Mouse (Mus musculus) heart, embryonic 10.5 days (tissue): ENCODE data around the gene Nsg1. TPM values are rescaled to one million over a fixed set of nuclear protein-coding genes. Genes with fewer than 3 reads are reported as not detected.
A peak's percentile ranks its signal among the peaks of the same experiment; 100 is the strongest.

Source experiments
- DNase-seq: peaks from one replicate; pipeline ENCODE4 v3.0.0-alpha.2; 2017; ENCODE audit warnings: low spot score
- H3K27ac ChIP-seq: fragments of 300-500 bp; sonication (generic); 2 replicates; pipeline ENCODE4 v1.5.1; 2016; ENCODE audit warnings: mild to moderate bottlenecking
- H3K27me3 ChIP-seq: fragments of 300-500 bp; sonication (generic); 2 replicates; pipeline ENCODE4 v1.6.1; 2016; ENCODE audit warnings: mild to moderate bottlenecking; ENCODE audit not compliant: poor library complexity, insufficient read depth, severe bottlenecking
- H3K36me3 ChIP-seq: fragments of 300-500 bp; sonication (generic); 2 replicates; pipeline ENCODE4 v1.6.1; 2016; ENCODE audit warnings: mild to moderate bottlenecking, moderate library complexity
- H3K4me1 ChIP-seq: fragments of 300-500 bp; sonication (generic); 2 replicates; pipeline ENCODE4 v1.6.1; 2016; ENCODE audit warnings: mild to moderate bottlenecking
- H3K4me3 ChIP-seq: fragments of 300-500 bp; sonication (generic); 2 replicates; pipeline ENCODE4 v1.5.1; 2016; ENCODE audit warnings: mild to moderate bottlenecking, moderate library complexity
- H3K9me3 ChIP-seq: fragments of 300-500 bp; sonication (generic); 2 replicates; pipeline ENCODE4 v1.6.1; 2016; ENCODE audit warnings: mild to moderate bottlenecking, moderate library complexity
- WGBS: fragments of 180-500 bp; shearing (Covaris S2); methylation state at CpG from one replicate; pipeline ENCODE4 v1.1.7; 2016; 5-methylcytosine and 5-hydroxymethylcytosine counted together
- polyA plus RNA-seq: library from polyadenylated mRNA; unstranded; fragments of >200 nt; fragmentation: Nextera tagmentation; extraction: Ambion mirVana; gene quantifications from 2 replicates; pipeline ENCODE4 v1.2.1, GENCODE M21; 2016

The Nsg1 gene
- polyA plus RNA-seq, 1 experiment from 2014 or later = 32.6 TPM

DNA sequence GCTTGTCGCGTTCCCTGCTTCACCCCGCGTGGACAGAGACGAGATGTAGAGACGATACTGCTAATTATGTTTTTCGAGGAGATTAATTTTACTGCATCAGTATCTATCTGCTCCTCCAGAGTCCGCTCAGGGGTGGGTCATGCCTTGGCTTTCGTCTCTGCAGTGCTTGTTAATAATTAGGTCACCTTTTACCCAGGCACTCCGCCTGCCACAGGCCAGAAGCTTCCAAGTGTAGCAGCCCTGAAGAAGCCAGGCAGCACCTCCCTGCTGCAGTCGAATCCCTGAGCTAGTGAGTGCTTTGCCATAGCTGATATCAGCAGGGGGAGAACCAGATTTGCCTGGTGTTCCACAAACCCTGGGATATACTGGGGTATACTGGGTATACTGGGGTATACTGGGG lies 8.8 kb upstream of the Nsg1 start:
- Histone ChIP-seq H3K27me3 (peaks cover 20% of the 10 kb centered on the region; the same call in 1 of the 2 replicates), H3K27ac (no peak overlapping the region), H3K9me3 (0 out of 2 replicates have a peak, but pooled peaks cover 2% of the 10 kb centered on the region), H3K4me1 (peaks cover 9% of the 10 kb centered on the region; the same call in 1 of the 2 replicates), H3K4me3 (no peak overlapping the region), H3K36me3 (no peaks in the 10 kb centered on the region)
- WGBS = 77% methylated on average over 11 of the region's 11 CpGs
- no peak for DNase-seq

DNA sequence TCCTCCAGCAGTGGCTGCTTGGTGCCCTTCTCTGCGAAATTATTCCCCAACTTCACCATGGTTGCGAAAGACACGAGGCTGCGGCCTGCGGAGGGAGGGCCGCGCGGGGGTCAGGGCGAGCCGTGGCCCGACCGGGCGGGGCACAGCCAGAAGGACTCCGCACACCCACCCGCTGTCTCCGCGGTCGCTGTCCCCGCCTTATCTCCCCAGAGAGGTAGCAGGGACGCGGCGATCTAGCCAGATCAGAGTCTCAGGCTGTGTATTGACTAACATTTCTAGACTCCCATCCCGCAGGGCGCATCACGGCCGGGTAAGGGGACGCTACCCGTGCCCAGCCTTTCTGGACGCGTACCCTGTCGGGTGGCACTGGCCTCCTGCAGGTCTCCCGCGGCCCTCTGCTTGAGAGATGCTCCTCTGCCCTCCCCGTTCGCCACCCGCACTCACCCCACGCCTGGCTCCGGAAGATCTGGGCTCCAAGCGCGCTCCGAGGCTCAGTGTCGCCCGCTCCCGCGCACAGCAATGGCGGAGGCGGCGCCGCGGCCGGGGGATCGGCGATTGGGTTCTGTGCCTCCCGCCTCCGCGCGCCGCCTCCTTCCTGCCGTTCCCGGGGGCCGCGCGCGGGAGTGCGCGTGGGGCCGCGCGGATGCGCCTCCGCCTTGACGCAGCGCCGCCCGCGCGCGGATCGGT lies 617 bp downstream of the Nsg1 start:
- Histone ChIP-seq H3K4me3 (peak overlapping the region; percentile 78), H3K27ac (peak overlapping the region; percentile 82), H3K9me3 (no peaks in the 10 kb centered on the region), H3K27me3 (peaks cover 83% of the 10 kb centered on the region), H3K36me3 (peaks cover 10% of the 10 kb centered on the region), H3K4me1 (peaks cover 9% of the 10 kb centered on the region)
- no peak for DNase-seq
- WGBS = under 1% methylated on average over 78 of the region's 79 CpGs

DNA sequence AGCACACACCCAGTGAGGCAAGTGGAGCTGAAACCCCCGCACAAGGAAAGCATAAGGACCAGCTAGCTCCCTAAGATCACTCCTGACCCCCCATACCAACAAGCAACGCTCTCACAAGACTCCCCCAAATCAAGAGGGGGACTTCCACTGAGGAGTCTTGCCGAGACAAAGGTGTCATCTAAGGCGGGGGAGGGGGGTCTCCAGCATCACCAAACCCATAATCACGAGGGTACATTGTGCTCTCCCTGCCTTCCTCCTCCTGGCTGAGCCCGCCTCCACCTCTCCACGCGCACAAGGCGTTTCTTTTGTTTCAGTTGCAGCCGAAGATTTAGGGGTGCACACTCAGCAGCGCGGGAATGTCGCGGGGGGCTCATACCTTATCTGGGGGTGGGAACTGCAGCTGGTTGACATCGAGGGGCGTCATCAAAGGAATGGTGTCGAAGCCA lies 1.2 kb downstream of the Nsg1 start:
- H3K36me3 ChIP-seq = peaks cover 14% of the 10 kb centered on the region
- H3K27me3 ChIP-seq = peaks cover 77% of the 10 kb centered on the region
- H3K9me3 ChIP-seq = no peaks in the 10 kb centered on the region
- H3K4me3 ChIP-seq = peak overlapping the region; percentile 78
- peak overlapping the region; percentile 82 for H3K27ac ChIP-seq
- peaks cover 9% of the 10 kb centered on the region for H3K4me1 ChIP-seq
- WGBS = 8% methylated on average over 17 of the region's 17 CpGs
- no peak for DNase-seq

DNA sequence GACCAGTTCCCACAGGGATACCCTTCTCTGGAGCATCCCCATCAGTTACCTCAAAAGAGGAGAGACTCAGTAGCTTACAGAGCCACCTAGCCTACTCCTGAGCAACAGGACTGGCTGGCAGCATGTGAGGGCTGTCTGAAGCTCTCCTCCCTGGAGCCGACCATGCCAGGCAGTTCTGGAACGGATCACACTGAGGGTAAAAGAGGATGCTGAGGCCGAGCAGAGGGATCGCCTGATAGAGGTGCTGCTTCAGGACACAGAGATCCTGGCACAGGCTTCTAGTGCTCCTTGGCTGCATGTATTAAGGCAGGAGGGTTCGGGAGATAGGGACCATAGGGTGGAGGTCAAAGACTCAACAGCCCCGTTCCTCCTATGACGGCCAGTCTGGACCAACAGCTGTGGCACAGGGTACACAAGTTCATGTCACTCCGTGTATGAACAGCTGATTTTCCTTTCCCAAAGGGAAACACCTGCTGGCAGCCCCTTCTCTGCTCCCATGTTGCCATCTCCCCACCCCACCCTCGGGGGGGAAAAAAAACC lies 2.2 kb downstream of the Nsg1 start:
- Histone ChIP-seq H3K4me3 (no peak overlapping the region), H3K9me3 (no peaks in the 10 kb centered on the region), H3K36me3 (peaks cover 14% of the 10 kb centered on the region), H3K4me1 (peaks cover 9% of the 10 kb centered on the region), H3K27ac (no peak overlapping the region), H3K27me3 (peaks cover 67% of the 10 kb centered on the region)
- DNase-seq = no peak
- 69% methylated on average over 9 of the region's 9 CpGs for WGBS

DNA sequence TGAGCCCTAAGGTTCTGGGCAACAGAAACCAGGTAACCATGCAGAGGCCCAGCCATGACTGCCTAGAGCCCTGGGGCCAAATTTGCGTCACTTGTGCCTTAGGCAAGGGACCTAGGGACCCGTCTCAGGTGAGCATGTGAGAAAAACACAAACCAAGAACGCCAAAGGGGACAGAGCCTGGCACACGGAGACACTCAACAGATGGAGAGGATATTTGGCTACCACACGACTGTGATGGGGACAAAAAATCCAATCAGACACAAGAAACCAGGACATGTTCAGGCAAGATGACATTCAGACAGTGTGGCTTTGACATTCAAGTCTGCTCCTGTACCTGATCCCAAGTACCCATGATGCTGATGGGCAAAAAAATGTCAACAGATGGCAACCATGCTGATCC lies 6.1 kb downstream of the Nsg1 start:
- no peak for DNase-seq
- Histone ChIP-seq H3K27ac (no peak overlapping the region), H3K27me3 (peaks cover 28% of the 10 kb centered on the region), H3K4me3 (no peak overlapping the region), H3K4me1 (peaks cover 4% of the 10 kb centered on the region), H3K9me3 (no peaks in the 10 kb centered on the region), H3K36me3 (peaks cover 22% of the 10 kb centered on the region)
- WGBS = 79% methylated on average over 5 of the region's 5 CpGs

DNA sequence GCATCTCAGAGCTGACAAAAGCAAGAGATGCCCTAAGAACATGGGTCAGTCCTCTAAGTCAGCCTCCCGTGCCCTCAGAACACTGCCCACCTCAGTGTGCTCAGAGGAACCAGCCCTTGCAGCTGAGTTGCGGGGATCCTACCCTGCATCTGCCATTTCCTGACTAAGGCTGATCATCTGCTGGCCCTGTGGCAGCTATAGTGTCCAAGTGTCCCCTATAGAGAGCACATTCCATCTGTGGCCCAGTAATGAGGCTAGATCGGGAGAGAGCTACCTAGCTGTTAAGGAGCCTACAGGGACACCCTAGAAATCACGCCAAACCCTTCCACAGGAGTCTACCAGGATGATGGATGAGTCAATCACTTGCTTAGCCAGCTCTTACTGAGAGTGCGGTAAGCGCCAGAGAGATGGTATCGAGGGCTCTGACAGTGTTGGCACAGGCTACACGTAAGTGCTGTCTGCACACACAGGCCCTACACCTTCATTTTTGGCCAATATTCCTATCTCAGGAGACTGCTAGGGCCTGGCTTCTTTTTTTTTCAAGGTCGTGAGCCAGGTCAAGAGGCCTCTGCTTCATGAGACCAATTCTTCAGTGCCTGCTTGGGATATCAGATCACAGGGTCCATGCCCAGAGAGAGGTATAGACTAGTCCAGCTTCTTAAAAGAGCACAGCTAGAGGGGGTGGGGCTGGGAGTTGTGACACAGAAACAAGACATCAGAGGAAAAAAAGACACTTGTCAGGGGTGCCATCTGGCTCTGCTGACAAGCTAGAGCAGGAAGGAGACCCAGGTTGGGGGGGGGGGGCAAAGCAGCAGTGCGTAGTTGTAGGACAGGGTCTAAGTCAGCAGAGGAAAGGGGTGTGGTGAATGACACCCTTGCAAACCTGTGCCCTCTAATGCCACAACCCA lies 7.3 kb downstream of the Nsg1 start:
- H3K27ac ChIP-seq = no peak overlapping the region
- H3K27me3 ChIP-seq = peaks cover 16% of the 10 kb centered on the region
- H3K9me3 ChIP-seq = no peaks in the 10 kb centered on the region
- H3K4me1 ChIP-seq = no peaks in the 10 kb centered on the region
- H3K4me3 ChIP-seq = no peak overlapping the region
- 77% methylated on average over 10 of the region's 10 CpGs for whole genome bisulfite sequencing
- no peak for DNase-seq
- peaks cover 24% of the 10 kb centered on the region for H3K36me3 ChIP-seq

DNA sequence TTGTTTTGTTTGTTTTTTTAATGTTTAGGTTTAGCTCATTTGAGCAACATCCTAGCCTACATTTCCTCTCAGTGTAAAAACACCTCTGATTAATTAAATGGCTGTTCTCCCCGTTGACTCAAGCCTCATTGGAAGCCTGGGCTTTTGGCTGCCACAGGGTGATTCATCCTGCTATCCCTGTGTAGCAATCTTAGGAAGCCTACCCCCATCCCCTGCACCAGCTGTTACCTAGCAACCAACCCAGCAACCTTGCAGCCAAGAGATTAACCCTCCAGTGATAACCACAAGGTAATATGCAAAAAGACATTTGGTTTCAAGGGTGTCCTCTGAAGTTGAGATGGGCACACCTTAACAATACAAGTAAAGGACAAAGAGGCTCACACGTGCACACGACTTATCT lies 8.4 kb downstream of the Nsg1 start:
- 53% methylated on average over 3 of the region's 3 CpGs for WGBS
- Histone ChIP-seq H3K36me3 (peaks cover 24% of the 10 kb centered on the region), H3K9me3 (no peaks in the 10 kb centered on the region), H3K27ac (no peak overlapping the region), H3K27me3 (peaks cover 5% of the 10 kb centered on the region; the same call in 1 of the 2 replicates), H3K4me1 (no peaks in the 10 kb centered on the region), H3K4me3 (no peak overlapping the region)
- DNase-seq = no peak

DNA sequence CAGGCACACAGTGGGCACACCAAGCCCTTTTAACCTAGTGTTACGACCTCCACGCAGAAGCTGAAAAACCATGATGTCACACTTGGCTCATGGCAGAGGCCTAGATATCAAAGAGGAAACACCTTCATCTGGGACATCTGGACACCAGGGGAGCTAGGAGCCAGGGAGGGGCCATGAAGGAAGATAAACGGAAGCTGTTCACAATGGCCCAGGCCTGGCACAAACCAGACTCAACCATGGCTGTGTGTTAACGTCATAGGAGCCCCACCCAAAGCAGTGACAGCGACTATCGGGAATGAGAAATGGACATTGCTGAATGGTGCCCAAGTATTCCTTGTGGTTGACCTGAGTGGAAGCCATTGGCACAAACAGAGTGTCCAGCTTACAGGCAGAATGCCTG lies 13.2 kb downstream of the Nsg1 start:
- no peak for DNase-seq
- no peak overlapping the region for H3K4me3 ChIP-seq
- H3K4me1 ChIP-seq = no peaks in the 10 kb centered on the region
- H3K36me3 ChIP-seq = peaks cover 15% of the 10 kb centered on the region
- H3K27ac ChIP-seq = no peak overlapping the region
- H3K27me3 ChIP-seq = 0 out of 2 replicates have a peak, but pooled peaks cover 2% of the 10 kb centered on the region
- 75% methylated on average over 6 of the region's 6 CpGs for WGBS
- no peaks in the 10 kb centered on the region for H3K9me3 ChIP-seq

DNA sequence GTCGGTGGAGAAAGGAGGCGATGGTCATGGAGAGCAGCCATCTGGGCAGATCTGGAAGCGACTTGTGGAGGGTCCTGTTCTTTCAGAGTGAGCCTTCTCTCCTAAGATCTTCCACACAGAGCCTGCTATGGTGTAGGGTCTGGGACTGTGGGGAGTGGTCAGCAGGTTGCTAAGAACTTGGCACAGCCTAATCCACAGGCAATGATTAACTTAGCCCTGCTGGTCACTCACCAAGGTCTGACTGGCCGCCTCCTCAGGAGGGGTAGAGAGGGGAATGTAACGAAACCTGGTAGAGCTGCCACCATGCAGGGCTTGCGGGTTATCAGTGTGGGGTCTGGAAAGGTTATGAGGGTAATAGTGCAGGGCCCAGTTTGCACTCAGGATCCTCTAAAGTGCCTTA lies 18.8 kb downstream of the Nsg1 start:
- Histone ChIP-seq H3K36me3 (peaks cover 19% of the 10 kb centered on the region), H3K4me1 (0 out of 2 replicates have a peak, but pooled peaks cover 3% of the 10 kb centered on the region), H3K27ac (no peak overlapping the region), H3K4me3 (no peak overlapping the region), H3K9me3 (no peaks in the 10 kb centered on the region), H3K27me3 (0 out of 2 replicates have a peak, but pooled peaks cover 2% of the 10 kb centered on the region)
- WGBS = 80% methylated on average over 6 of the region's 6 CpGs
- no peak for DNase-seq

DNA sequence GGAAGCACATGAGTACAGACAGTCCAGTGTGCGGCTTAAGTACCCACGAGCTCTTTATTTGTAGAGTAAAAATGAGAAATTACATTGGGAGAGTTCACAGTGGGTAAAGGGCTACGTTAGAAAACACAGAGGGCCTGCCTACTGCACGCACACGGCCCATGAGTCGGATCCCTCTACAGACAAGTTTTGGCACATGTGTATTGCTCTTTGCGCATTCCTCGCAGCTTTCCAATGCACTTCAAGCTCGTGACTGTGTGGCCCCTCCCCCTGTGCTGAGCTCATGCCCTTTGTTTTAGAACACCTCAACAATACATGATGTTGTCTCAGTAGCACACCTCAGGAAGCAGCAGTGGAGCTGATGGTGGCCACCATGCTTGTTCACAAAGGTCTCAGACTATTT lies 22.5 kb downstream of the Nsg1 start:
- 90% methylated on average over 9 of the region's 9 CpGs for WGBS
- H3K36me3 ChIP-seq = peaks cover 22% of the 10 kb centered on the region
- H3K27ac ChIP-seq = no peak overlapping the region
- H3K27me3 ChIP-seq = no peaks in the 10 kb centered on the region
- no peaks in the 10 kb centered on the region for H3K9me3 ChIP-seq
- 0 out of 2 replicates have a peak, but pooled peaks cover 3% of the 10 kb centered on the region for H3K4me1 ChIP-seq
- H3K4me3 ChIP-seq = no peak overlapping the region
- no peak for DNase-seq

DNA sequence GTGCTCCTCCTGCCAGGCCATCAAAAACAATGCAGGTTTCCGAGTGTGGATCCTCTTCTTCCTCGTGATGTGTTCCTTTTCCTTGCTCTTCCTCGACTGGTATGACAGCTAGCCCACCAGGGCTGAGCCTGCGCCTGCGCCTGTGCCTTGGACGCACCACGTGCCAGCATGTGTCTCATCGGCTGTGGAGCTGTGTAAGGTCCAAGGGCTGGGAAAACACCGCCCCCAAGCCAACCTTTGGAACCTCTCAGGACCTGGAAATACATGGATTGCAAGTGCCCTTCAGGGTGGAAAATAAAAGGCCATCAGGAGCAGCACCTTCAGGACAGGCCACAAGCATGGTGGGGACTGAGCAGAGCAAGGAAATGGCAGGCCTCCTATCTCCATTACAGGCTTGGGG lies 23.5 kb downstream of the Nsg1 start:
- Histone ChIP-seq H3K4me1 (0 out of 2 replicates have a peak, but pooled peaks cover 3% of the 10 kb centered on the region), H3K9me3 (no peaks in the 10 kb centered on the region), H3K4me3 (no peak overlapping the region), H3K27ac (no peak overlapping the region), H3K36me3 (peaks cover 19% of the 10 kb centered on the region), H3K27me3 (no peaks in the 10 kb centered on the region)
- 91% methylated on average over 9 of the region's 9 CpGs for WGBS
- DNase-seq = no peak

DNA sequence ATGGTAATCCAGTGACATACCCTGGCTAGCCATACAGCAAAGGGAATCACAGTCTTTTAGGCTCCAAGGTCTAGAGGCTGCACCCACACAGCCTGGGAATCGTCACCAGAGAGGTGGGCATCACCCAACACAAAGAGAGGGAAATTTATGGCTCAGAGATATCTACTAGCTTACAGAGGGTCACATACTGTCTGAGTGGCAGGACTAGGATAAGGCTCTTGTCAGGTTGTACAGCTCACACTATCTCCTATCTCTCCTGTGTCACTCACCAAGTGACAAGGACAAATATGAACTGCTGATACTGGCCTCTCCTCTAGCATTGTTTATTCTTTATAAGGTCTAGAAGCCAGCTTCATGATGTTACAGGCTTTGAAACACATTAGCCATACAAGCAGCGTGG lies 30.4 kb downstream of the Nsg1 start:
- 69% methylated on average over 2 of the region's 2 CpGs for WGBS
- Histone ChIP-seq H3K27me3 (no peaks in the 10 kb centered on the region), H3K9me3 (no peaks in the 10 kb centered on the region), H3K4me3 (no peak overlapping the region), H3K36me3 (peaks cover 30% of the 10 kb centered on the region), H3K27ac (no peak overlapping the region), H3K4me1 (peaks cover 5% of the 10 kb centered on the region; the same call in 1 of the 2 replicates)
- no peak for DNase-seq
